Mouse (Mus musculus): ENCODE measurements around the gene Lgals3bp. TPM values are rescaled to one million over a fixed set of nuclear protein-coding genes. Genes with fewer than 3 reads are reported as not detected.

Gene Lgals3bp
- 61.4 and 85.4 TPM in 2 replicates for polyA plus RNA-seq (2015; fragmentation: Nextera tagmentation; extraction: Ambion mirVana)

GRCm38 (mm10) chr11:118401760-118402280 lies at the start of gene Lgals3bp:
TSS of gene Lgals3bp (minus strand) at chr11:118402092.

GRCm38 (mm10) chr11:118427986-118428385 lies 26.1 kb upstream of the Lgals3bp start, which contains the start of gene C1qtnf1:
TSS of gene C1qtnf1 (plus strand) at chr11:118428203.

GRCm38 (mm10) chr11:118418834-118419504 lies 17.1 kb upstream of the Lgals3bp start, which contains the start of gene Cant1:
TSS of gene Cant1 (minus strand) at chr11:118419086.

GRCm38 (mm10) chr11:118355640-118356039 lies 46.3 kb downstream of the Lgals3bp start, which contains the start of gene Timp2:
TSS of gene Timp2 (minus strand) at chr11:118355740.

Other genes with a start within 250 kb of the Lgals3bp start
- gene Cyth1, start 153.5 kb downstream of the Lgals3bp start, polyA plus RNA-seq (2015; fragmentation: Nextera tagmentation; extraction: Ambion mirVana), result 11.5 and 12.1 TPM in 2 replicates
- 7.0 and 9.0 TPM in 2 replicates for gene Usp36, start 111.8 kb downstream of the Lgals3bp start, polyA plus RNA-seq (2015; fragmentation: Nextera tagmentation; extraction: Ambion mirVana)
- 0.16 and 0.43 TPM in 2 replicates for gene Cep295nl, start 59.6 kb downstream of the Lgals3bp start, polyA plus RNA-seq (2015; fragmentation: Nextera tagmentation; extraction: Ambion mirVana)
- 93.1 and 152 TPM in 2 replicates for gene Timp2, start 46.4 kb downstream of the Lgals3bp start, polyA plus RNA-seq (2015; fragmentation: Nextera tagmentation; extraction: Ambion mirVana)
- 20.1 and 24.2 TPM in 2 replicates for gene Cant1, start 17.0 kb upstream of the Lgals3bp start, polyA plus RNA-seq (2015; fragmentation: Nextera tagmentation; extraction: Ambion mirVana)
- 21.3 and 24.4 TPM in 2 replicates for gene C1qtnf1, start 26.1 kb upstream of the Lgals3bp start, polyA plus RNA-seq (2015; fragmentation: Nextera tagmentation; extraction: Ambion mirVana)
- gene Engase, start 74.7 kb upstream of the Lgals3bp start, polyA plus RNA-seq (2015; fragmentation: Nextera tagmentation; extraction: Ambion mirVana), result 6.6 and 12.7 TPM in 2 replicates

Measured in adrenal gland, postnatal 0 days (tissue).